Mouse (Mus musculus) liver, postnatal 0 days (tissue): Measurements from ENCODE around the gene Sys1.

Source experiments
- CTCF ChIP-seq: sonication (generic); IDR thresholded peaks from 2 replicates; pipeline ENCODE4 v1.5.1; 2016; ENCODE audit warnings: antibody characterized with exemption, low read depth
- EP300 ChIP-seq: IDR thresholded peaks from 2 replicates; pipeline ENCODE4 v1.6.1; 2016; ENCODE audit warnings: antibody characterized with exemption, low read depth, mild to moderate bottlenecking

GRCm38 (mm10) chr2:164456413-164456812, 351 bp upstream of the Sys1 start:
- TF ChIP-seq CTCF = no peak
- TF ChIP-seq EP300 = no peak
